Mouse (Mus musculus) heart, embryonic 15.5 days (tissue): ENCODE results near the gene Tle4. TPM values are rescaled to one million over a fixed set of nuclear protein-coding genes. Genes with fewer than 3 reads are reported as not detected.
A peak's percentile ranks its signal among the peaks of the same experiment; 100 is the strongest.

ENCODE experiments used
- ATAC-seq: fragments of 200-750 bp; cut with Nextera tagmentation; replicated peaks from 2 replicates; pipeline ENCODE4 v1.8.0; 2017; ENCODE audit warnings: low read depth, moderate TSS enrichment; ENCODE audit not compliant: insufficient number of reproducible peaks, insufficient read depth, low FRiP score
- H3K27ac ChIP-seq: fragments of 300-500 bp; sonication (generic); 2 replicates; pipeline ENCODE4 v1.5.1; 2015; ENCODE audit warnings: mild to moderate bottlenecking, inconsistent platforms
- H3K27me3 ChIP-seq: fragments of 300-500 bp; sonication (generic); 2 replicates; pipeline ENCODE4 v1.6.1; 2015; ENCODE audit warnings: inconsistent platforms
- H3K36me3 ChIP-seq: fragments of 300-500 bp; sonication (generic); 2 replicates; pipeline ENCODE4 v1.6.1; 2015; ENCODE audit warnings: mild to moderate bottlenecking, inconsistent platforms
- H3K4me1 ChIP-seq: fragments of 300-500 bp; sonication (generic); replicated peaks from 2 replicates; pipeline ENCODE4 v1.6.1; 2015; ENCODE audit warnings: inconsistent platforms
- H3K4me2 ChIP-seq: fragments of 300-500 bp; sonication (generic); 2 replicates; pipeline ENCODE4 v1.6.1; 2015; ENCODE audit warnings: inconsistent platforms, mild to moderate bottlenecking, moderate library complexity
- H3K4me3 ChIP-seq: fragments of 300-500 bp; sonication (generic); 2 replicates; pipeline ENCODE4 v1.5.1; 2015; ENCODE audit warnings: mild to moderate bottlenecking, inconsistent platforms
- H3K9ac ChIP-seq: fragments of 300-500 bp; sonication (generic); 2 replicates; pipeline ENCODE4 v1.6.1; 2015; ENCODE audit warnings: mild to moderate bottlenecking, inconsistent platforms
- H3K9me3 ChIP-seq: fragments of 300-500 bp; sonication (generic); replicated peaks from 2 replicates; pipeline ENCODE4 v1.6.1; 2016; ENCODE audit warnings: inconsistent platforms
- WGBS: fragments of 180-500 bp; shearing (Covaris S2); methylation state at CpG from one replicate; pipeline ENCODE4 v1.1.7; 2015; ENCODE audit warnings: mixed read lengths; 5-methylcytosine and 5-hydroxymethylcytosine counted together
- polyA plus RNA-seq: library from polyadenylated mRNA; unstranded; fragments of >200 nt; fragmentation: Nextera tagmentation; extraction: Ambion mirVana; gene quantifications from 2 replicates; pipeline ENCODE4 v1.2.1, GENCODE M21; 2015

Gene Tle4
- polyA plus RNA-seq, 1 experiment from 2014 or later: 7.3 TPM

DNA sequence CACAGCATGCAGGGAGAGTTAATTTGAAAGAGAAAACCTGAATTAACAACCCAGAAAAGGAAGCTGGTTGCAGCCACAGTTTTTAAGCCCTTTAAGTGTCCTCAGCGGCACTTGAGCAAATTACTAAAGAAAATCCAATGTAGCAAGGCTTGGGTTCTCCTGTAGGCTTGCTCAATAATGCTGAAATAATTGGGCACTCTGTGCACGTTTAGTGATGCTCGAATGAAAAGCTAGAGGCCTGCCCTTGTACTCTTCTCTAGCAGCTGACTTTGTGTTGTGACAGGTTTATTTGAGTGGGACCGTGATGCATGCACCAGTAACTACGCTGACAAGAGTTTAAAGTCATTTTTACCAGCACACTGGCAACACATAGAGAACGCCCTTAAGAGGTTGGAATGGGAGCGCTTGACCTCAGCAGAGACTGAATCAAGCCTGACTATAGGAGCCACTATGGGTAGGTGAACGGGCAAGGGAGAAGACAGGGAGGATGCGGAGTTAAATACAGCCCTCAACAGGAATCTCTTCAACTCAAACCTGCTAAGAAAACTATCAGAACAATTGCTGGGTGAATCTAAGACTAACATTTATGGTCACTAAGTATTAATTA lies 79.3 kb downstream of the Tle4 start:
- H3K27me3 ChIP-seq: no peaks in the 10 kb centered on the region
- no peaks in the 10 kb centered on the region for H3K4me1 ChIP-seq
- 80% methylated on average over 9 of the region's 9 CpGs for WGBS
- no peak for ATAC-seq
- H3K36me3 ChIP-seq: peaks cover 4% of the 10 kb centered on the region; the same call in 1 of the 2 replicates
- no peak overlapping the region for H3K4me3 ChIP-seq
- H3K27ac ChIP-seq: no peak overlapping the region
- H3K4me2 ChIP-seq: no peak overlapping the region
- no peaks in the 10 kb centered on the region for H3K9me3 ChIP-seq
- no peak overlapping the region for H3K9ac ChIP-seq

GRCm38 (mm10) chr19:14516420-14516819 lies 81.4 kb downstream of the Tle4 start:
- H3K4me3 ChIP-seq: no peak overlapping the region
- ATAC-seq: no peak
- WGBS: 93% methylated on average over 1 of the region's 1 CpGs
- H3K9me3 ChIP-seq: no peaks in the 10 kb centered on the region
- H3K27ac ChIP-seq: no peak overlapping the region
- no peaks in the 10 kb centered on the region for H3K4me1 ChIP-seq
- H3K27me3 ChIP-seq: no peaks in the 10 kb centered on the region
- no peak overlapping the region for H3K9ac ChIP-seq
- peaks cover 4% of the 10 kb centered on the region; the same call in 1 of the 2 replicates for H3K36me3 ChIP-seq
- H3K4me2 ChIP-seq: no peak overlapping the region

GRCm38 (mm10) chr19:14508819-14509218 lies 89.0 kb downstream of the Tle4 start:
- Histone ChIP-seq H3K9me3 (no peaks in the 10 kb centered on the region), H3K4me2 (no peak overlapping the region), H3K9ac (no peak overlapping the region), H3K4me1 (peaks cover 2% of the 10 kb centered on the region; the same call in 1 of the 2 replicates), H3K36me3 (no peaks in the 10 kb centered on the region), H3K4me3 (no peak overlapping the region), H3K27ac (no peak overlapping the region), H3K27me3 (no peaks in the 10 kb centered on the region)
- 78% methylated on average over 4 of the region's 4 CpGs for WGBS
- ATAC-seq: no peak

GRCm38 (mm10) chr19:14507911-14508310 lies 89.9 kb downstream of the Tle4 start:
- Histone ChIP-seq H3K36me3 (no peaks in the 10 kb centered on the region), H3K27ac (no peak overlapping the region), H3K4me1 (peaks cover 2% of the 10 kb centered on the region; the same call in 1 of the 2 replicates), H3K9ac (no peak overlapping the region), H3K4me2 (no peak overlapping the region), H3K4me3 (no peak overlapping the region), H3K27me3 (no peaks in the 10 kb centered on the region), H3K9me3 (no peaks in the 10 kb centered on the region)
- ATAC-seq: no peak
- 58% methylated on average over 2 of the region's 2 CpGs for WGBS

- no peaks in the 10 kb centered on the region for H3K27me3 ChIP-seq
- H3K9me3 ChIP-seq: no peaks in the 10 kb centered on the region
- H3K4me2 ChIP-seq: no peak overlapping the region
- no peaks in the 10 kb centered on the region for H3K36me3 ChIP-seq
- no peak for ATAC-seq
- H3K9ac ChIP-seq: no peak overlapping the region
- H3K27ac ChIP-seq: 0 out of 2 replicates have a peak overlapping the region, but pooled peaks have one; percentile 24
- H3K4me1 ChIP-seq: peaks cover 2% of the 10 kb centered on the region; the same call in 1 of the 2 replicates
- H3K4me3 ChIP-seq: no peak overlapping the region
- 85% methylated on average over 3 of the region's 3 CpGs for WGBS
Observed at GRCm38 (mm10) chr19:14506875-14507670, 90.8 kb downstream of the Tle4 start.

DNA sequence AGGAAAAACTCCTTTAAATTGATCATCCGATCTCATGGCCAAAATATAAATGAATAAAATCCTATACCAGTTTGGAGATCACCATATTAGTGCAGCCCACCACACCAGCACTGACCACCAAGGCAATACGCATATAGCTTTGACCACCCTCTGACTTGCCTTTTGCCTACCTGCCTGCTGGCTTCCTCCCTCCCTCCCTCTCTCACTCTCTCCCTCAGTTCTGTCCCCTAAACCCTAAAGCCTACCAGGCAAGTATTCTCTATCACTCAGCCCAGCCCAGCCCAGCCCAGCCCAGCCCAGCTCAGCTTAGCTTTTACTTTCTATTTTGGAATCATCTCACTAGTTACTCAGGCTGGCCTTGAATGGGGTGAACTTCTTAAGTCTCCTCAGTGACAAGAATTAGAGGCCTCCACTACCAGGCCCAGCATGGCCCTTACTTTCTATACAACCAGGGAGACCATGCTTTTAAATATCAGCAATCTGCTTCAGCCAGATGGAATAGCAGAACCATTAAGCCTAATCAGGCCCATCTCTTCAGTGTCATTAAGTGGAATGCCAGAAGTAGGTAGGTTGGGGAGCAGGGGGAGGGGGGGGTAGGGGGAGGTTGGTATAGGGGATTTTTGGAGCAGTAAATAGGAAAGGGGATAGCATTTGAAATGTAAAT lies 91.8 kb downstream of the Tle4 start:
- Histone ChIP-seq H3K9me3 (no peaks in the 10 kb centered on the region), H3K27me3 (no peaks in the 10 kb centered on the region), H3K4me1 (peaks cover 2% of the 10 kb centered on the region; the same call in 1 of the 2 replicates), H3K4me3 (no peak overlapping the region), H3K4me2 (no peak overlapping the region), H3K27ac (no peak overlapping the region), H3K9ac (no peak overlapping the region), H3K36me3 (no peaks in the 10 kb centered on the region)
- 84% methylated on average over 2 of the region's 2 CpGs for WGBS
- ATAC-seq: no peak

GRCm38 (mm10) chr19:14505401-14505800 lies 92.5 kb downstream of the Tle4 start:
- H3K36me3 ChIP-seq: no peaks in the 10 kb centered on the region
- H3K9me3 ChIP-seq: no peaks in the 10 kb centered on the region
- WGBS: 89% methylated on average over 3 of the region's 3 CpGs
- no peak overlapping the region for H3K4me2 ChIP-seq
- no peak overlapping the region for H3K27ac ChIP-seq
- no peak overlapping the region for H3K9ac ChIP-seq
- H3K4me1 ChIP-seq: peaks cover 2% of the 10 kb centered on the region; the same call in 1 of the 2 replicates
- no peak for ATAC-seq
- no peaks in the 10 kb centered on the region for H3K27me3 ChIP-seq
- no peak overlapping the region for H3K4me3 ChIP-seq

DNA sequence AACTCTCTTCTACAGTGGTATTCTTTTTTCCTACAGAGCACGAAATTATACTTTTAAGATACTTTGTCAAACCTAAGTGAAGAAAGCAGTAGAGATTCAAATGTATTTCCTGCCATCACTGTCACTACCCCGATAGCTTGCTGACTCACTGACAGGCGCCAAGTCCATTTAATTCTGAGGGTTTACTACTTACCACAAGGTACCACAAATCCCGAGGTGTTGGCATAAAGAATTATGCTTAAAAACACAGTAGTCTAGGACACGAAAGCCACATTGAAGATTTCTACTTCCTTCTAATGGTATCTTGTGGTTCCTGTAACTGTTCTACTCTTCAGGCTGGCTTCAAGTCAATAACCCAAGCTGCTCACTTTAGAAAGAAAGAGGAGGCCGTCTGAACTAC lies 94.0 kb downstream of the Tle4 start:
- H3K36me3 ChIP-seq: no peaks in the 10 kb centered on the region
- no peak overlapping the region for H3K9ac ChIP-seq
- H3K9me3 ChIP-seq: no peaks in the 10 kb centered on the region
- H3K4me3 ChIP-seq: no peak overlapping the region
- no peak overlapping the region for H3K4me2 ChIP-seq
- ATAC-seq: no peak
- no peak overlapping the region for H3K27ac ChIP-seq
- H3K4me1 ChIP-seq: peaks cover 2% of the 10 kb centered on the region; the same call in 1 of the 2 replicates
- 75% methylated on average over 6 of the region's 6 CpGs for WGBS
- no peaks in the 10 kb centered on the region for H3K27me3 ChIP-seq

- Histone ChIP-seq H3K4me2 (no peak overlapping the region), H3K27ac (no peak overlapping the region), H3K36me3 (no peaks in the 10 kb centered on the region), H3K4me1 (peaks cover 2% of the 10 kb centered on the region; the same call in 1 of the 2 replicates), H3K9me3 (no peaks in the 10 kb centered on the region), H3K27me3 (no peaks in the 10 kb centered on the region), H3K4me3 (no peak overlapping the region), H3K9ac (no peak overlapping the region)
- ATAC-seq: no peak
- WGBS: 61% methylated on average over 7 of the region's 7 CpGs
Observed at GRCm38 (mm10) chr19:14502234-14502633, 95.6 kb downstream of the Tle4 start.

GRCm38 (mm10) chr19:14499835-14500425 lies 97.9 kb downstream of the Tle4 start:
- Histone ChIP-seq H3K9me3 (no peaks in the 10 kb centered on the region), H3K4me3 (no peak overlapping the region), H3K4me1 (no peaks in the 10 kb centered on the region), H3K36me3 (no peaks in the 10 kb centered on the region), H3K27me3 (no peaks in the 10 kb centered on the region), H3K27ac (no peak overlapping the region), H3K4me2 (no peak overlapping the region), H3K9ac (no peak overlapping the region)
- ATAC-seq: no peak
- WGBS: 31% methylated on average over 3 of the region's 3 CpGs

GRCm38 (mm10) chr19:14493047-14493446 lies 104.8 kb downstream of the Tle4 start:
- Histone ChIP-seq H3K27ac (no peak overlapping the region), H3K4me3 (no peak overlapping the region), H3K4me2 (no peak overlapping the region), H3K9me3 (no peaks in the 10 kb centered on the region), H3K36me3 (no peaks in the 10 kb centered on the region), H3K9ac (no peak overlapping the region), H3K4me1 (no peaks in the 10 kb centered on the region), H3K27me3 (no peaks in the 10 kb centered on the region)
- no peak for ATAC-seq
- 83% methylated on average over 3 of the region's 3 CpGs for WGBS
